Mouse (Mus musculus) heart, postnatal 0 days (tissue): ENCODE measurements around the gene Gabbr2. TPM values are rescaled to one million over a fixed set of nuclear protein-coding genes. Genes with fewer than 3 reads are reported as not detected.

Source experiments
- ATAC-seq: fragments of 200-750 bp; cut with Nextera tagmentation; 2 replicates; pipeline ENCODE4 v1.8.0; 2017; ENCODE audit warnings: low read depth, moderate number of reproducible peaks, moderate library complexity; ENCODE audit not compliant: insufficient read depth
- DNase-seq: peaks from one replicate; pipeline ENCODE4 v3.0.0-alpha.2; 2016; ENCODE audit warnings: low spot score
- H3K27ac ChIP-seq: fragments of 300-500 bp; sonication (generic); 2 replicates; pipeline ENCODE4 v1.5.1; 2014; ENCODE audit warnings: low read depth, mild to moderate bottlenecking
- H3K27me3 ChIP-seq: fragments of 300-500 bp; sonication (generic); 2 replicates; pipeline ENCODE4 v1.6.1; 2014; ENCODE audit warnings: low read length, mixed read lengths; ENCODE audit not compliant: control insufficient read depth, insufficient read depth
- H3K36me3 ChIP-seq: fragments of 300-500 bp; sonication (generic); replicated peaks from 2 replicates; pipeline ENCODE4 v1.6.1; 2014; ENCODE audit warnings: low read length, mixed read lengths; ENCODE audit not compliant: control insufficient read depth, insufficient read depth
- H3K4me1 ChIP-seq: fragments of 300-500 bp; sonication (generic); 2 replicates; pipeline ENCODE4 v1.6.1; 2014; ENCODE audit warnings: antibody characterized with exemption; ENCODE audit not compliant: control insufficient read depth, insufficient read depth
- H3K4me2 ChIP-seq: fragments of 300-500 bp; sonication (generic); 2 replicates; pipeline ENCODE4 v1.6.1; 2014; ENCODE audit warnings: low read depth, mild to moderate bottlenecking, low read length, moderate library complexity
- H3K4me3 ChIP-seq: fragments of 300-500 bp; sonication (generic); 2 replicates; pipeline ENCODE4 v1.5.1; 2014; ENCODE audit warnings: low read depth, low read length
- H3K9ac ChIP-seq: fragments of 300-500 bp; sonication (generic); replicated peaks from 2 replicates; pipeline ENCODE4 v1.6.1; 2014; ENCODE audit warnings: low read depth, low read length, mixed read lengths
- H3K9me3 ChIP-seq: fragments of 300-500 bp; sonication (generic); replicated peaks from 2 replicates; pipeline ENCODE4 v1.6.1; 2016; ENCODE audit warnings: low read length; ENCODE audit not compliant: control insufficient read depth
- CTCF ChIP-seq: IDR thresholded peaks from 2 replicates; pipeline ENCODE4 v1.5.1; 2016; ENCODE audit warnings: antibody characterized with exemption, control low read depth, low read depth
- EP300 ChIP-seq: IDR thresholded peaks from 2 replicates; pipeline ENCODE4 v1.6.1; 2016; ENCODE audit warnings: antibody characterized with exemption, low read depth
- WGBS: fragments of 180-500 bp; shearing (Covaris S2); extraction: QIAGEN DNeasy Blood & Tissue Kit; methylation state at CpG from one replicate; pipeline ENCODE4 v1.1.7; 2014; 5-methylcytosine and 5-hydroxymethylcytosine counted together
- polyA plus RNA-seq: library from polyadenylated mRNA; unstranded; fragments of >200 nt; fragmentation: Nextera tagmentation; extraction: Ambion mirVana; gene quantifications from 2 replicates; pipeline ENCODE4 v1.2.1, GENCODE M21; 2015
- total RNA-seq: library from RNA; depleted of rRNA; stranded (reverse); fragments of >200 nt; gene quantifications from 2 replicates; pipeline ENCODE4 v1.2.3, GENCODE M21; 2014; ENCODE audit warnings: low replicate concordance

Gene Gabbr2
- total and polyA plus RNA-seq, 2 experiments from 2014 or later = 0.07 TPM; not detected in 1

DNA sequence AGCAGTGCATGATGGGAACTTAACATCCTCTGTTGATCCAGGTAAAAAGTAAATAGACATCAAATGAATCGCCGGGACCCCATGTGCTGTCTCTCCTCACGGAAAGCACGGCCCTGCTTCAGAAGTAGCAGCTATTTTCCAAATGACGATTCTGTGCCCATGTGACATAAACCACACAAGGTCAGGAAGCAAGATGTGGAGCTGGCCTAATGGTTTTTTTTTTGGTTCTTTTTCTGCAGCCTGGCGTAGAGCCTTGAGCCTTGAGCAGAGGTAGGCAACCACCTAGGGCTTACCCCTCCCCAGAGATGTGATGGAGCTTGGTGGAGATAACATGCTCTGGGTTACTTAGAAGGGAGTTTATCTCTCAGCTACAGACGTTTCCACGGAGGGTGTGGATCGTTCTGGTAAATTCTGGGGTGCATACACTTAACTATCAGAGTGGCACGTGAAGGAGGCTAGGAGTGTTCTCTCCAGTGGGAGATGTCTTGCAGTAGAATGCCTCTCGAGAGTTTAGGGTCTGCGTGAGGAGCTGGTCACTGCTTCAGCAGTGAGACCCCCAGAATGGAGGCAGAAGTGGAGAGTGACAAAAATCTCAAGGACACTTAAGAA, 137.7 kb downstream of the Gabbr2 start:
- WGBS = 58% methylated on average over 12 of the region's 12 CpGs
- Histone ChIP-seq H3K4me1 (peaks cover 5% of the 10 kb centered on the region; the same call in 1 of the 2 replicates), H3K4me3 (no peak overlapping the region), H3K4me2 (no peak overlapping the region), H3K36me3 (no peaks in the 10 kb centered on the region), H3K9ac (no peak overlapping the region), H3K9me3 (0 out of 2 replicates have a peak, but pooled peaks cover 3% of the 10 kb centered on the region), H3K27ac (no peak overlapping the region), H3K27me3 (no peaks in the 10 kb centered on the region)
- TF ChIP-seq CTCF = no peak
- TF ChIP-seq EP300 = no peak
- ATAC-seq (no peak), DNase-seq (no peak)

DNA sequence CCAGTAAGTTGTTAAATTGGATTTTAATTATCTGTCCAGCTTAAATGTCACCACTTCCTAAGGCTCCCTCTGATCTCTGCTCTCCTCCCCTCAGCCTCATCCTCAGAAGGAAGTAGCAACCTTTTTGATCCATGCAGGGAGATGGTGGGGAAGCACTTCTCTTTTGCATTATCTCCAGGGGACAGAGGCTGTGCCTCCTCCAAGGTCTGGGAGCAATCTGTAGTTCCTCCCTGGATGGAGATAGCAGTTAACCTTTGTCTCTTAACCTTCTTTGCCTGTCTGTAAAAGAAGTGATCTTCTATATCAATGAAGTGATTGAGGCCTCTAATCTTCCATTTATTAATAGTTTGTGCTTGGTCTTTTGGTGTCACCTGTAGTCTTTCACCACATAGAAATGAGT, 143.9 kb downstream of the Gabbr2 start:
- ATAC-seq = no peak
- Histone ChIP-seq H3K27me3 (no peaks in the 10 kb centered on the region), H3K9ac (no peak overlapping the region), H3K4me3 (no peak overlapping the region), H3K9me3 (0 out of 2 replicates have a peak, but pooled peaks cover 7% of the 10 kb centered on the region), H3K27ac (no peak overlapping the region), H3K4me2 (no peak overlapping the region), H3K36me3 (no peaks in the 10 kb centered on the region), H3K4me1 (no peaks in the 10 kb centered on the region; the same call in 1 of the 2 replicates)
- no peak for DNase-seq
- TF ChIP-seq CTCF (no peak), EP300 (no peak)

GRCm38 (mm10) chr4:46846396-46846795, 145.3 kb downstream of the Gabbr2 start:
- DNase-seq = no peak
- Histone ChIP-seq H3K27ac (no peak overlapping the region), H3K4me2 (no peak overlapping the region), H3K4me3 (no peak overlapping the region), H3K9me3 (0 out of 2 replicates have a peak, but pooled peaks cover 7% of the 10 kb centered on the region), H3K36me3 (no peaks in the 10 kb centered on the region), H3K27me3 (no peaks in the 10 kb centered on the region), H3K9ac (no peak overlapping the region), H3K4me1 (no peaks in the 10 kb centered on the region; the same call in 1 of the 2 replicates)
- no peak for TF ChIP-seq CTCF
- TF ChIP-seq EP300 = no peak
- ATAC-seq = no peak
- 90% methylated on average over 10 of the region's 10 CpGs for WGBS

- Histone ChIP-seq H3K4me1 (no peaks in the 10 kb centered on the region; the same call in 1 of the 2 replicates), H3K9ac (no peak overlapping the region), H3K4me3 (no peak overlapping the region), H3K4me2 (no peak overlapping the region), H3K27ac (no peak overlapping the region), H3K36me3 (no peaks in the 10 kb centered on the region), H3K9me3 (0 out of 2 replicates have a peak, but pooled peaks cover 4% of the 10 kb centered on the region), H3K27me3 (no peaks in the 10 kb centered on the region)
- ATAC-seq (no peak), DNase-seq (no peak)
- WGBS = 57% methylated on average over 6 of the region's 6 CpGs
- TF ChIP-seq CTCF (no peak), EP300 (no peak)
These were observed 146.6 kb downstream of the Gabbr2 start for GRCm38 (mm10) chr4:46844982-46845643.

- Histone ChIP-seq H3K4me1 (no peaks in the 10 kb centered on the region; the same call in 1 of the 2 replicates), H3K36me3 (no peaks in the 10 kb centered on the region), H3K4me3 (no peak overlapping the region), H3K9ac (no peak overlapping the region), H3K27ac (no peak overlapping the region), H3K27me3 (no peaks in the 10 kb centered on the region), H3K4me2 (no peak overlapping the region), H3K9me3 (0 out of 2 replicates have a peak, but pooled peaks cover 4% of the 10 kb centered on the region)
- WGBS = 82% methylated on average over 5 of the region's 5 CpGs
- no peak for DNase-seq
- no peak for TF ChIP-seq CTCF
- no peak for TF ChIP-seq EP300
- ATAC-seq = no peak
These were observed 147.1 kb downstream of the Gabbr2 start for GRCm38 (mm10) chr4:46844567-46844966.
